Mouse (Mus musculus): ENCODE results near the gene Kdm4b. TPM values are rescaled to one million over a fixed set of nuclear protein-coding genes. Genes with fewer than 3 reads are reported as not detected.

Kdm4b gene
- polyA plus RNA-seq, 1 experiment, result 31.1 TPM

- H3K36me3 ChIP-seq (replicated peaks; ENCODE audit: low read length), result peaks cover 94% of the 10 kb centered on the region
Observed at GRCm38 (mm10) chr17:56401051-56401521, 75.2 kb downstream of the Kdm4b start.

DNA sequence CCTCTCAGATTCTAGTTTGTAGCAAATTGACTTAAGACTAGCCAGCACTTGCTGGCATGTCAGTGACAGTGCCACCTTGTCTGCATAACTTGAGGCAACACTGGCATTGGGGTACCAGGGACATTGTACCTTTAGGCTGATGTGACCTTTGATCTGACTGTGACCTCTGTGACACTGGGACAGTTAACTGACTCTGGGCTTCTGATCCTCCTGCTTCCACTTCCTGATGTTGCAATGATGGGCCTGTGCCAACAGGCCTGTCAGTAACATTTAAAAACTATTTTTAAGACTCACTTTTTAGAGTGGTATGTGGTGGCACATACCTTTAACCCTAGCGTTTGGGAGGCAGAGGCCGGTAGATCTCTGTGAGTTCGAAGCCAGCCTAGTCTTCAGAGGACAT is 79.5 kb downstream of the Kdm4b start:
- Histone ChIP-seq H3K36me3 (replicated peaks; ENCODE audit: low read length) (peaks cover 52% of the 10 kb centered on the region), H3K9me3 (peaks cover 4% of the 10 kb centered on the region; the same call in 1 of the 2 replicates), H3K4me1 (peaks cover 64% of the 10 kb centered on the region), H3K27me3 (replicated peaks) (no peaks in the 10 kb centered on the region), H3K4me3 (replicated peaks) (peak overlapping the region; percentile 47)
- TF ChIP-seq FLI1 (IDR thresholded peaks at IDR 0.05; ENCODE audit: low read length) (no peak), GATA1 (IDR thresholded peaks at IDR 0.05; ENCODE audit: borderline replicate concordance, low read length) (no peak)

More at GRCm38 (mm10) chr17:56401051-56401521, 75.2 kb downstream of the Kdm4b start:
- Histone ChIP-seq H3K27me3 (replicated peaks) (no peaks in the 10 kb centered on the region), H3K4me3 (replicated peaks) (no peak overlapping the region), H3K4me1 (peaks cover 59% of the 10 kb centered on the region), H3K9me3 (peaks cover 4% of the 10 kb centered on the region; the same call in 1 of the 2 replicates)
- TF ChIP-seq GATA1 (IDR thresholded peaks at IDR 0.05; ENCODE audit: borderline replicate concordance, low read length) (no peak), FLI1 (IDR thresholded peaks at IDR 0.05; ENCODE audit: low read length) (no peak)

GRCm38 (mm10) chr17:56405856-56406840 is 80.3 kb downstream of the Kdm4b start:
- H3K4me1 ChIP-seq, result peaks cover 64% of the 10 kb centered on the region
- H3K27me3 ChIP-seq (replicated peaks), result peaks cover 2% of the 10 kb centered on the region
- peaks cover 49% of the 10 kb centered on the region for H3K36me3 ChIP-seq (replicated peaks; ENCODE audit: low read length)
- peaks cover 4% of the 10 kb centered on the region; the same call in 1 of the 2 replicates for H3K9me3 ChIP-seq
- TF ChIP-seq FLI1 (IDR thresholded peaks at IDR 0.05; ENCODE audit: low read length), result no peak
- TF ChIP-seq GATA1 (IDR thresholded peaks at IDR 0.05; ENCODE audit: borderline replicate concordance, low read length), result no peak
- no peak overlapping the region for H3K4me3 ChIP-seq (replicated peaks)

DNA sequence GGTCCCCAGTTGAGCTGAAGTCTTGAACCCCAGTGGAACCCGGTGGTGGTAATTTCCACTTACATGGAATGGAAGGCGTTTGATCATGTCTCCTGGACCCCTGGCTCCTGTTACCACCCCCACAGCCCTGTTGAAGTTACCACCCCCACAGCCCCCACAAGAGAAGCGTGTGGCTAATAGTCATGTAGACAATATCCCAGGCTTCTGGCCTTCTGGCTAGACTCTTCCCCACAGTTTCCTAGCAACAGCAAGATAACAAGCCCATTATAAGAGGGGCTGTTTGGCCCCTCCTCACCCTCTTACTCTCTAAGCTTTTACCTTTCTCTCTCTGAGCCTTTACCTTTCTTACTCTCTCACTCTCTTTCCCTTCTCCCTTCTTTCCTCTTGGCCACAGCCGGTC is 81.0 kb downstream of the Kdm4b start:
- no peak overlapping the region for H3K4me3 ChIP-seq (replicated peaks)

DNA sequence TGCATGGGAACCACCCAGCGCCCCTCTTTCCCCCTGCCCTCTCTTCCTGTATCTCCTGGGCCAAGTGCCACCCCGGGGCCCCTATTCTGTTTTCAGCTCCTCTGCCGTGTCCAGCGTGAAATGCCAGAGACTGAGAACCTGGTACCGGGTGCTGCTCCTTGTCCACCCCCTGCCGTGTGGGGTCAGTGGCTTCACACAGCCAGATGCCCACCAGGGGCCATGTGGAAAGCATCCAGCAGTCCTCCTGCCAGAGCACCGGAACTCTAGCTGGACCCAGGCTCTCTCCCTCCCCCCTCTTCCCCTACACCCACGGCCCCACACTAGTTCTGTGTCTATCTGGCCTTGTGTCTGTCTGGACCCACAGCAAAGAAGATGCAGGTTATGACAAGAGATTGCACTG is 81.5 kb downstream of the Kdm4b start:
- Histone ChIP-seq H3K27me3 (replicated peaks) (peaks cover 2% of the 10 kb centered on the region), H3K9me3 (peaks cover 4% of the 10 kb centered on the region; the same call in 1 of the 2 replicates), H3K4me3 (replicated peaks) (no peak overlapping the region), H3K36me3 (replicated peaks; ENCODE audit: low read length) (peaks cover 48% of the 10 kb centered on the region), H3K4me1 (peaks cover 62% of the 10 kb centered on the region)
- TF ChIP-seq FLI1 (IDR thresholded peaks at IDR 0.05; ENCODE audit: low read length) (no peak), GATA1 (IDR thresholded peaks at IDR 0.05; ENCODE audit: borderline replicate concordance, low read length) (no peak)

More for the DNA sequence above, 81.0 kb downstream of the Kdm4b start:
- Histone ChIP-seq H3K9me3 (peaks cover 4% of the 10 kb centered on the region; the same call in 1 of the 2 replicates), H3K36me3 (replicated peaks; ENCODE audit: low read length) (peaks cover 48% of the 10 kb centered on the region), H3K27me3 (replicated peaks) (peaks cover 2% of the 10 kb centered on the region), H3K4me1 (peaks cover 66% of the 10 kb centered on the region)
- no peak for TF ChIP-seq GATA1 (IDR thresholded peaks at IDR 0.05; ENCODE audit: borderline replicate concordance, low read length)
- no peak for TF ChIP-seq FLI1 (IDR thresholded peaks at IDR 0.05; ENCODE audit: low read length)

DNA sequence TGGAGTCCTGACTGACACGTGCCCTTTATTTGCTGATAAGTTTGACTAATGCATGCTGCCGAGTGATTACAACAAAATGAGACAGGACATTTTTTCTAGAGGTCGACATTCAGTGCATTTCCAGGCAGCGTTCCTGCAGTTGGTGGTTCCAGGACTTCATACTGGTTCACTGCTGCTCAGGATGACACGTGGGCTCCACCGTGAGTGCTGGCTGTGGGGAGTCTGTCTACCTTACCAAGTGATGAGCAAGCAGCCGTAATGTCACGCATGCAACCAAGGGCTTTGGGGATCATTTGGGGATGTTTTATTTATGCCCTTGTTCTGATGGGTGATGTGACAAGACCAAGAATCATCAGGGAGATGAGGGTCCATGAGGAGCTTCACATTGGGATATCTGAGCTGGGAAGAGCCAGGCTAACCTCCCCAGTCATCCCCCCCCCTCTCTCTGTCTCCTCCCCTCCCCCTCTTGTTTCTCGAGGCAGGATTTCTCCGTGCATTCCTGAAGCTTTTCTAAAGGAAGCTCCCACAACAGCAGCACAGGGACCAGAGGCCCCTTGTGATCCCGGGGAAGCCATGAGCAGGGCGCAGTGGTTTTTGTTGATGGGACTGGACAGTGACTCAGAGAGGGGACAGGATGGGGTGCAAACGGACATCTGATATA is 83.2 kb downstream of the Kdm4b start:
- Histone ChIP-seq H3K4me1 (peaks cover 48% of the 10 kb centered on the region), H3K27me3 (replicated peaks) (peaks cover 4% of the 10 kb centered on the region), H3K9me3 (peaks cover 4% of the 10 kb centered on the region; the same call in 1 of the 2 replicates), H3K36me3 (replicated peaks; ENCODE audit: low read length) (peaks cover 45% of the 10 kb centered on the region), H3K4me3 (replicated peaks) (no peak overlapping the region)
- TF ChIP-seq GATA1 (IDR thresholded peaks at IDR 0.05; ENCODE audit: borderline replicate concordance, low read length), result no peak
- no peak for TF ChIP-seq FLI1 (IDR thresholded peaks at IDR 0.05; ENCODE audit: low read length)

GRCm38 (mm10) chr17:56409759-56410158 is 83.9 kb downstream of the Kdm4b start:
- peaks cover 3% of the 10 kb centered on the region; the same call in 1 of the 2 replicates for H3K9me3 ChIP-seq
- peaks cover 46% of the 10 kb centered on the region for H3K36me3 ChIP-seq (replicated peaks; ENCODE audit: low read length)
- H3K4me1 ChIP-seq, result peaks cover 45% of the 10 kb centered on the region
- no peak overlapping the region for H3K4me3 ChIP-seq (replicated peaks)
- peaks cover 6% of the 10 kb centered on the region for H3K27me3 ChIP-seq (replicated peaks)
- TF ChIP-seq GATA1 (IDR thresholded peaks at IDR 0.05; ENCODE audit: borderline replicate concordance, low read length) (no peak), FLI1 (IDR thresholded peaks at IDR 0.05; ENCODE audit: low read length) (no peak)

- Histone ChIP-seq H3K4me3 (replicated peaks) (no peak overlapping the region), H3K36me3 (replicated peaks; ENCODE audit: low read length) (peaks cover 53% of the 10 kb centered on the region), H3K4me1 (peaks cover 29% of the 10 kb centered on the region), H3K9me3 (no peaks in the 10 kb centered on the region), H3K27me3 (replicated peaks) (peaks cover 8% of the 10 kb centered on the region)
- TF ChIP-seq GATA1 (IDR thresholded peaks at IDR 0.05; ENCODE audit: borderline replicate concordance, low read length) (no peak), FLI1 (IDR thresholded peaks at IDR 0.05; ENCODE audit: low read length) (no peak)
Observed at GRCm38 (mm10) chr17:56411437-56411836, 85.6 kb downstream of the Kdm4b start.

DNA sequence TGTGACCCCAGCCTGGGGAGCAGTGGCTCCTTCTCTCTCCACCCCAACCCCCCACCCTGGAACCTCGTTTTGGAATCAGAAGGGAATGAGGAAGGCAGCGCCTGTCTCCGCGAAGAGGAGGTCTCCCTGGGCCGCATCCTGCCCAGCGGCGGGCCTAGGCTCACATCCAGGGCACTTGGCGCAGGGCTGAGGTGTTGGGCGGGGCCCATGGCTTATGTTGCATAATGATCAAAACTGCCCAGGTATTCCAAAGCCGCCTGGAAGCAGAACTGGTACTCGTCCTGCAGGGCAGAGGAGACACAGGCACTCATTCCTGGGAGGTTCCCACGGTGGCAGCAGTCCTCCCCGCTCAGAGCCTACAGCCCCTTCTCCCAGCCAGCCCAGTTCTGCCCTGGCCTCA is 87.3 kb downstream of the Kdm4b start:
- H3K27me3 ChIP-seq (replicated peaks), result peaks cover 8% of the 10 kb centered on the region
- no peaks in the 10 kb centered on the region for H3K9me3 ChIP-seq
- H3K36me3 ChIP-seq (replicated peaks; ENCODE audit: low read length), result peaks cover 70% of the 10 kb centered on the region
- no peak overlapping the region for H3K4me3 ChIP-seq (replicated peaks)
- H3K4me1 ChIP-seq, result peaks cover 16% of the 10 kb centered on the region
- no peak for TF ChIP-seq GATA1 (IDR thresholded peaks at IDR 0.05; ENCODE audit: borderline replicate concordance, low read length)
